Mouse (Mus musculus) intestine, embryonic 14.5 days (tissue): ENCODE results near the gene Adgrf1. TPM values are rescaled to one million over a fixed set of nuclear protein-coding genes. Genes with fewer than 3 reads are reported as not detected.
A peak's percentile ranks its signal among the peaks of the same experiment; 100 is the strongest.

ENCODE experiments used
- ATAC-seq: fragments of 200-750 bp; cut with Nextera tagmentation; replicated peaks from 2 replicates; pipeline ENCODE4 v1.8.0; 2017; ENCODE audit warnings: low read depth, moderate number of reproducible peaks, moderate TSS enrichment, moderate library complexity; ENCODE audit not compliant: low FRiP score, low TSS enrichment
- DNase-seq: peaks from one replicate; pipeline ENCODE4 v3.0.0-alpha.2; 2018; ENCODE audit warnings: low spot score
- H3K27ac ChIP-seq: fragments of 300-500 bp; sonication (generic); 2 replicates; pipeline ENCODE4 v1.5.1; 2014; ENCODE audit warnings: low read depth, mild to moderate bottlenecking, control low read depth
- H3K27me3 ChIP-seq: fragments of 300-500 bp; sonication (generic); replicated peaks from 2 replicates; pipeline ENCODE4 v1.6.1; 2014; ENCODE audit warnings: low read length, control low read depth; ENCODE audit not compliant: control insufficient read depth, insufficient read depth
- H3K36me3 ChIP-seq: fragments of 300-500 bp; sonication (generic); 2 replicates; pipeline ENCODE4 v1.6.1; 2014; ENCODE audit warnings: low read length, control low read depth; ENCODE audit not compliant: control insufficient read depth, insufficient read depth
- H3K4me1 ChIP-seq: fragments of 300-500 bp; sonication (generic); replicated peaks from 2 replicates; pipeline ENCODE4 v1.6.1; 2014; ENCODE audit warnings: low read length, control low read depth, mixed read lengths; ENCODE audit not compliant: control insufficient read depth, insufficient read depth
- H3K4me2 ChIP-seq: fragments of 300-500 bp; sonication (generic); 2 replicates; pipeline ENCODE4 v1.6.1; 2014; ENCODE audit warnings: low read length
- H3K4me3 ChIP-seq: fragments of 300-500 bp; sonication (generic); 2 replicates; pipeline ENCODE4 v1.5.1; 2014; ENCODE audit warnings: low read depth, low read length, control low read depth, mixed read lengths
- H3K9ac ChIP-seq: fragments of 300-500 bp; sonication (generic); 2 replicates; pipeline ENCODE4 v1.6.1; 2014; ENCODE audit warnings: mild to moderate bottlenecking, low read length
- H3K9me3 ChIP-seq: fragments of 300-500 bp; sonication (generic); 2 replicates; pipeline ENCODE4 v1.6.1; 2016; ENCODE audit warnings: low read length, control low read depth; ENCODE audit not compliant: control insufficient read depth
- WGBS: fragments of 180-500 bp; shearing (Covaris S2); extraction: QIAGEN DNeasy Blood & Tissue Kit; methylation state at CpG from one replicate; pipeline ENCODE4 v1.1.7; 2014; 5-methylcytosine and 5-hydroxymethylcytosine counted together
- polyA plus RNA-seq: library from polyadenylated mRNA; unstranded; fragments of >200 nt; fragmentation: Nextera tagmentation; extraction: Ambion mirVana; gene quantifications from 2 replicates; pipeline ENCODE4 v1.2.1, GENCODE M21; 2014

Adgrf1 gene
- polyA plus RNA-seq, 1 experiment from 2014 or later = 0.14 TPM

DNA sequence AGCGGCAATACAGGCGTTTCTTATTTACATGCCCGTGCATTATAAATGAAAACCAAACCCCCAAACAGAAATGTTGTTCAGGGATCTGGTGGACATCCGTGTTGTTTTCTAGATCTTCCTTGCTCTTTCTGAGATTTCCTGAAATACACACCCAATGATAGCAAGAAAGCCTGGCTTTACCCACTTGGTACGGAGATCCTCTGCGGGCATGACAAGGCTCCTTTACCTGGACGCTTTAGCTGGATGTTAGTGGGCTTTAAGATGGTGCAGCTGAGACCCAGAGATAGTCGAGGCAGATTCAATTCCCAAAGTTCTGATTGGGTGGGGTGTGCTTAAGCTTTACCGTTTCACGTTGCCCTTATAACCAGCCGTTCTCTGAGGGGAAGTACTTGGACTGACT lies 90.9 kb downstream of the Adgrf1 start:
- H3K4me3 ChIP-seq = peak overlapping the region; percentile 24
- no peaks in the 10 kb centered on the region for H3K9me3 ChIP-seq
- H3K36me3 ChIP-seq = no peaks in the 10 kb centered on the region
- no peak for ATAC-seq
- no peak overlapping the region for H3K27ac ChIP-seq
- H3K4me1 ChIP-seq = no peaks in the 10 kb centered on the region; the same call in 1 of the 2 replicates
- H3K27me3 ChIP-seq = no peaks in the 10 kb centered on the region
- WGBS = 78% methylated on average over 11 of the region's 11 CpGs
- no peak for DNase-seq
- H3K9ac ChIP-seq = no peak overlapping the region
- peak overlapping the region; percentile 44; the same call in 1 of the 2 replicates for H3K4me2 ChIP-seq

DNA sequence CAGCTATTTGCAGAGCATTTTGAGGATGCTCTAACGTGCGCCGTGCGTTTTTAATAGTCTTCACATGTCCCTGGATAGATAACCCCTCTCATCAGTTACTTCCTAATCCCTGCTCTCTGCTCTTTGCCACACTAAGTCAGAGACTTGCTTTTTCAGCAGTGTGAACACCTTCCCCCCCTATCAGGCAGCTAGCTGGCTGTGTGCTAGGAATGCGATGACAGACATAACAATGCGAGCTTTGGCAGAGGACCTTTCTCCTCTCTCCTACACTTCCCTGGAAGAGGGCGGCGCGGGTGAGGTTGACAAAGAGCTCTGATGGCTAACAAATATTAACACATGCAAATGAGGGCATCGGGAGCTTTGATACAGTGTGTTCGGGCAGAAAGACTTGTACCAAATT lies 92.2 kb downstream of the Adgrf1 start:
- DNase-seq (no peak), ATAC-seq (no peak)
- no peak overlapping the region for H3K9ac ChIP-seq
- H3K4me2 ChIP-seq = 0 out of 2 replicates have a peak overlapping the region, but pooled peaks have one; percentile 3
- WGBS = 56% methylated on average over 11 of the region's 11 CpGs
- no peaks in the 10 kb centered on the region for H3K27me3 ChIP-seq
- no peak overlapping the region for H3K4me3 ChIP-seq
- H3K9me3 ChIP-seq = no peaks in the 10 kb centered on the region
- H3K4me1 ChIP-seq = no peaks in the 10 kb centered on the region; the same call in 1 of the 2 replicates
- H3K36me3 ChIP-seq = no peaks in the 10 kb centered on the region
- no peak overlapping the region for H3K27ac ChIP-seq

DNA sequence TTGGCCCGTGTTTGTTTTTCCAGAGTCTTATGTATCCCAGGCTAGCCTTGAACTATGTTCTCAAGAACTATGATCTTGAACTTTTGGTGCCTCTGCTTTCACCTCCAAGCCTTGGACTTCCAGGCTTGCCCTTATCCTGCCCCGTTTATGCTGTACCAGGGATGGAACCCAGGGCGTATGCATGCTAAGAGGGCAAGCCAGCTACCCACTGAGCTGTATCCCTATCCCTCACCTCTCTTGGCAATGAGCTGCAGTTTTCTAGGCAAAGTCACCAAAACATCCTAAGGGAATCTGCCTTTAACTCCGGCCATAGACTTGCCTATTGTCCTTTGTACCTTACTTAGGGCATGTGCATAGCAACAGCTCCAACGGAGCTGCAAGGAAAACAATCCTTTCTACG lies 92.8 kb downstream of the Adgrf1 start:
- Histone ChIP-seq H3K27ac (no peak overlapping the region), H3K9ac (no peak overlapping the region), H3K36me3 (no peaks in the 10 kb centered on the region), H3K9me3 (no peaks in the 10 kb centered on the region), H3K4me2 (0 out of 2 replicates have a peak overlapping the region, but pooled peaks have one; percentile 3), H3K27me3 (no peaks in the 10 kb centered on the region), H3K4me1 (no peaks in the 10 kb centered on the region; the same call in 1 of the 2 replicates), H3K4me3 (no peak overlapping the region)
- 77% methylated on average over 6 of the region's 6 CpGs for WGBS
- DNase-seq = no peak
- no peak for ATAC-seq

DNA sequence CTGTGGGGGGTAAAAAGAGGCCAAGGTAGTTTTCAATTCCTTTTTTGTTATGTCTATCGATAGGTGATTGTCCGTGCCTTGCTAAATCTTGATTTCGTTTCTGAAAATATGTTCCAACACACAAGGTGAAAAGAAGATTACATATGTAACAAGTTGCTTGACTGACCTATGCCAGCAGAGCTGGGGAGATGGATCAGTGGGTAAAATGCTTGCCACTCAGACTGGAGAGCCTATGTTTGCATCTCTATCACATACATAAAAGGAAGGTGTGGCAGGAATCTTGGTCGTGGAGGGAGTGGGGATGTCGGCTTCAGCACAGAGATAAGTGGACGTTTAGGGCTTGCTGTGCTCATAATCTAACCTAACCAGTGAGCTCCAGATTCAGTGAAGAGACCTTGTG lies 93.8 kb downstream of the Adgrf1 start:
- Histone ChIP-seq H3K27ac (no peak overlapping the region), H3K27me3 (no peaks in the 10 kb centered on the region), H3K4me1 (no peaks in the 10 kb centered on the region; the same call in 1 of the 2 replicates), H3K4me3 (no peak overlapping the region), H3K9ac (no peak overlapping the region), H3K36me3 (no peaks in the 10 kb centered on the region), H3K4me2 (no peak overlapping the region), H3K9me3 (no peaks in the 10 kb centered on the region)
- no peak for DNase-seq
- 56% methylated on average over 6 of the region's 6 CpGs for WGBS
- ATAC-seq = no peak

DNA sequence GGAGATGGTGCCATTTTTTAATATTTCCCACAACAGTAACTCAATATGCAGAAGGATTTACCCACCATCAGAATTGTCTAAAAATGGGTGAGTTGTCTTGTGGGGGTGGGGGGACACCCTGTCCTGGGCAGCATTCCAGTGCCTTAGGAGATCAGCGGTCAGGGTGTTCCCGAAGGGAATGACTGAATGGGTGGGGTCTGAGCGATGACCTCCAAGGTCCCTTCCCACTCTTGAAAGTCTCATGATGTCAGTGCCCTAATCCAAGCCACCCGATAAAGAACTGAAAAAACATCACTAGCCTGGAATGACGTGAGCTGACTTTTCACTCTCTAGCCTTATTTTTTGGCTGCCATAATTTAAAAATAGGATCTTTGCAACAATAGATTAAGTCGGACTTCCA lies 95.2 kb downstream of the Adgrf1 start:
- Histone ChIP-seq H3K4me1 (no peaks in the 10 kb centered on the region; the same call in 1 of the 2 replicates), H3K4me2 (no peak overlapping the region), H3K27ac (no peak overlapping the region), H3K36me3 (no peaks in the 10 kb centered on the region), H3K27me3 (no peaks in the 10 kb centered on the region), H3K4me3 (no peak overlapping the region), H3K9me3 (no peaks in the 10 kb centered on the region), H3K9ac (no peak overlapping the region)
- DNase-seq (no peak), ATAC-seq (no peak)
- 81% methylated on average over 6 of the region's 6 CpGs for WGBS

DNA sequence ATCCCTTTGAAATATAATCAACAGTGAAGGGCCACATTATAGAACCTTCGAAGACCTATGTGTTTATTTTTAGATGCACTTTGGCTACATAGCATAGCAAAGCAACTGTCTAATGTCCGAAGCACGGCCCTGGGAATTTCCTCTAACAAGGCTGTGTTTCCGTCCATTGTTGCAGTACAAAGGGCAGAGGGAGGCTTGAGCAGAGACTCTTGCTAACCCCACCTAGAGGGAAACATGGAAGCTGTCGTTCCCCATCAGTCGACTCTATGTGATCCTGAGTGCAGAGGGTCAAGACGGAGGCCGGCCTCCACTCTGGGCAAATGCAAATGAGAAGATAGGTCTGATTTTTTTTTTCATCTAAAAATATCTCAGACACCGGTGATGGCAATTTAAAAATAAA lies 96.4 kb downstream of the Adgrf1 start:
- 70% methylated on average over 9 of the region's 9 CpGs for WGBS
- ATAC-seq (no peak), DNase-seq (no peak)
- Histone ChIP-seq H3K9me3 (no peaks in the 10 kb centered on the region), H3K4me2 (no peak overlapping the region), H3K27ac (no peak overlapping the region), H3K9ac (no peak overlapping the region), H3K4me1 (no peaks in the 10 kb centered on the region), H3K4me3 (no peak overlapping the region), H3K27me3 (no peaks in the 10 kb centered on the region), H3K36me3 (no peaks in the 10 kb centered on the region)

DNA sequence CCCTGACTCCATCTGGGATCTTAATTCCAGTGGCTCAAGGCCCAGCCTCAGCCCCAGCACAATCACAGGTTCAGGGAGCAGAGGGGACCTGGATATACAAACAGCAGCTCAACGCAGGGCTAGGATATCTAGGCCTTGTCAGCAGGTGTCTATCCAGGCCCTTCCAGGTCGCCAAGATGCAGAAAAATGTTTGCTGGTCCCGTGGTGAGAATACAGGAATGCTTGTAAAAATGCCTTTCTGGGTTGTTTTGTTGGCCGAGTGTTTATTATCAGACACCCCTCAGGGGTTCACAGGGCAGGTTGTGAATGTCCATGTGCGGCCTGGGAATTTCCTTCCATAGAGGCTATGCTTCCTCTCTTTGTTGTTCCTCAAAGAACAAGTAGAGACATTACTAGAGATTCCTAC lies 98.0 kb downstream of the Adgrf1 start:
- H3K9ac ChIP-seq = no peak overlapping the region
- H3K4me2 ChIP-seq = no peak overlapping the region
- no peaks in the 10 kb centered on the region for H3K4me1 ChIP-seq
- DNase-seq (no peak), ATAC-seq (no peak)
- H3K27ac ChIP-seq = no peak overlapping the region; the same call in 1 of the 2 replicates
- H3K9me3 ChIP-seq = no peaks in the 10 kb centered on the region
- no peaks in the 10 kb centered on the region for H3K36me3 ChIP-seq
- WGBS = 46% methylated on average over 5 of the region's 5 CpGs
- no peaks in the 10 kb centered on the region for H3K27me3 ChIP-seq
- no peak overlapping the region for H3K4me3 ChIP-seq

DNA sequence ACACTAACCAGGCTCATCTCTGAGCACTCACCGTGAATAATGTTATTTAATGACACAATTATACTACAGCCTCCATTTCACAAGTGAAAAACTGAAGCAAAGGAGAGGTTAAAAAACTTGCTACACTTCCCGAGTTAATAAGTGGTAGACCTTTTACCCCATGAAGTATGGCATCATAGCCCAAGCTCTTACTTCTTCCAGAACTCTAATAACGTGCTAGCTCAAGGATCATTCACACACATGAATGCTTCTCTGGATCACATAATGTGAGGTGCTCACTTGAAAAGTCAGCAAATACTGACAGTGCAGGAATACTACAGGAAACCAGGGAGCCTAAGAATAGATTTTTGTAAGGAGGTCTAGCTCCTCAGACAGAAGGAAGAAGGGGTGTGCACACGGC lies 102.5 kb downstream of the Adgrf1 start:
- ATAC-seq = no peak
- Histone ChIP-seq H3K27me3 (no peaks in the 10 kb centered on the region), H3K4me3 (no peak overlapping the region), H3K9ac (no peak overlapping the region), H3K27ac (no peak overlapping the region), H3K4me1 (peaks cover 5% of the 10 kb centered on the region; the same call in 1 of the 2 replicates), H3K4me2 (no peak overlapping the region), H3K9me3 (no peaks in the 10 kb centered on the region), H3K36me3 (no peaks in the 10 kb centered on the region)
- WGBS = 67% methylated on average over 4 of the region's 4 CpGs
- DNase-seq = no peak

DNA sequence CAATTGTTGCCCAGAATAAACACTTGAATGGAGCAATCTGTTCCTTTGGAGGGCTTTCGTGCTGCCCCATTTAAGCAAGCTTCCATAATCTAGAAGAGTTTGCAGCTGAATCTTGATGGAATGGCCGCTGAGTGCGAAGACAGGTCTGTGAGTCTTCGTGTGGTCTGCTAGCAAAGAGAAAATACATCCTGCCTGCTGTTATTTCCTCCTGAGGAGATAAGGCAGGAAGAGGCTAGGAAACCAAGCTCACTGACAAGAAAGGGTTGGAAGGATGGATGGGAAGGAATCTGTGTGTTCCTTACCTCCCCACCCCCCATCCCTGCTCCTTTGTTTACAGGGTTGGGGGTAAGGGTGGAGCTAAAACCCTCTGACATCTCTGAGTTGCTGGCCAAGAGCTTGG lies 103.9 kb downstream of the Adgrf1 start:
- Histone ChIP-seq H3K9ac (no peak overlapping the region), H3K4me2 (no peak overlapping the region), H3K27ac (no peak overlapping the region), H3K9me3 (no peaks in the 10 kb centered on the region), H3K36me3 (no peaks in the 10 kb centered on the region), H3K4me1 (peaks cover 5% of the 10 kb centered on the region; the same call in 1 of the 2 replicates), H3K27me3 (no peaks in the 10 kb centered on the region), H3K4me3 (no peak overlapping the region)
- no peak for DNase-seq
- ATAC-seq = no peak
- WGBS = 31% methylated on average over 4 of the region's 4 CpGs
